Mouse (Mus musculus) heart, embryonic 10.5 days (tissue): ENCODE measurements around the gene Med11. TPM values are rescaled to one million over a fixed set of nuclear protein-coding genes. Genes with fewer than 3 reads are reported as not detected.
"Not testable (repeated sequence)": the region's sequence is repeated elsewhere in the genome, so short reads cannot be mapped to it uniquely, and the experiment has no call there.

ENCODE experiments used
- DNase-seq: peaks from one replicate; pipeline ENCODE4 v3.0.0-alpha.2; 2017; ENCODE audit warnings: low spot score
- H3K27ac ChIP-seq: fragments of 300-500 bp; sonication (generic); 2 replicates; pipeline ENCODE4 v1.5.1; 2016; ENCODE audit warnings: mild to moderate bottlenecking
- H3K27me3 ChIP-seq: fragments of 300-500 bp; sonication (generic); 2 replicates; pipeline ENCODE4 v1.6.1; 2016; ENCODE audit warnings: mild to moderate bottlenecking; ENCODE audit not compliant: poor library complexity, insufficient read depth, severe bottlenecking
- H3K36me3 ChIP-seq: fragments of 300-500 bp; sonication (generic); 2 replicates; pipeline ENCODE4 v1.6.1; 2016; ENCODE audit warnings: mild to moderate bottlenecking, moderate library complexity
- H3K4me1 ChIP-seq: fragments of 300-500 bp; sonication (generic); 2 replicates; pipeline ENCODE4 v1.6.1; 2016; ENCODE audit warnings: mild to moderate bottlenecking
- H3K4me3 ChIP-seq: fragments of 300-500 bp; sonication (generic); 2 replicates; pipeline ENCODE4 v1.5.1; 2016; ENCODE audit warnings: mild to moderate bottlenecking, moderate library complexity
- H3K9me3 ChIP-seq: fragments of 300-500 bp; sonication (generic); 2 replicates; pipeline ENCODE4 v1.6.1; 2016; ENCODE audit warnings: mild to moderate bottlenecking, moderate library complexity
- WGBS: fragments of 180-500 bp; shearing (Covaris S2); methylation state at CpG from one replicate; pipeline ENCODE4 v1.1.7; 2016; 5-methylcytosine and 5-hydroxymethylcytosine counted together
- polyA plus RNA-seq: library from polyadenylated mRNA; unstranded; fragments of >200 nt; fragmentation: Nextera tagmentation; extraction: Ambion mirVana; gene quantifications from 2 replicates; pipeline ENCODE4 v1.2.1, GENCODE M21; 2016

Gene Med11
- polyA plus RNA-seq = 31.0 and 37.5 TPM in 2 replicates

GRCm38 (mm10) chr11:70451797-70452498 lies at the start of gene Med11:
Med11 (plus strand) TSS chr11:70451919.
- no peaks in the 10 kb centered on the region for H3K9me3 ChIP-seq
- H3K27me3 ChIP-seq = no peaks in the 10 kb centered on the region
- peaks cover 12% of the 10 kb centered on the region for H3K4me1 ChIP-seq
- H3K36me3 ChIP-seq = peaks cover 11% of the 10 kb centered on the region; the same call in 1 of the 2 replicates
- peak within 1 kb of the TSS; percentile 98 for H3K27ac ChIP-seq
- peak within 1 kb of the TSS; percentile 85 for H3K4me3 ChIP-seq
- DNase-seq = peak; percentile 98
- WGBS = under 1% methylated on average over 46 of the region's 46 CpGs

GRCm38 (mm10) chr11:70403598-70403997 lies 48.1 kb upstream of the Med11 start:
- H3K36me3 ChIP-seq = peaks cover 68% of the 10 kb centered on the region
- 67% methylated on average over 2 of the region's 2 CpGs for WGBS

GRCm38 (mm10) chr11:70409594-70410296 lies 42.0 kb upstream of the Med11 start, which contains the start of gene Pelp1:
Pelp1 (minus strand) TSS chr11:70410031.
- peak within 1 kb of the TSS; percentile 98 for H3K27ac ChIP-seq
- no peaks in the 10 kb centered on the region for H3K27me3 ChIP-seq
- peak within 1 kb of the TSS; percentile 100 for H3K4me3 ChIP-seq
- WGBS = under 1% methylated on average over 59 of the region's 59 CpGs
- peak; percentile 98 for DNase-seq
- H3K9me3 ChIP-seq = no peaks in the 10 kb centered on the region
- H3K36me3 ChIP-seq = peaks cover 21% of the 10 kb centered on the region
- peaks cover 13% of the 10 kb centered on the region for H3K4me1 ChIP-seq

More at GRCm38 (mm10) chr11:70403598-70403997, 48.1 kb upstream of the Med11 start:
- Histone ChIP-seq H3K27ac (no peak overlapping the region), H3K4me3 (no peak overlapping the region), H3K27me3 (no peaks in the 10 kb centered on the region), H3K4me1 (peaks cover 6% of the 10 kb centered on the region), H3K9me3 (no peaks in the 10 kb centered on the region)
- DNase-seq = no peak

- H3K27ac ChIP-seq = peak overlapping the region; percentile 98
- 60% methylated on average over 6 of the region's 6 CpGs for WGBS
- no peaks in the 10 kb centered on the region for H3K27me3 ChIP-seq
- peaks cover 16% of the 10 kb centered on the region for H3K36me3 ChIP-seq
- H3K4me1 ChIP-seq = peaks cover 13% of the 10 kb centered on the region
- H3K9me3 ChIP-seq = no peaks in the 10 kb centered on the region
- DNase-seq = no peak
- H3K4me3 ChIP-seq = peak overlapping the region; percentile 100
Measured at GRCm38 (mm10) chr11:70410297-70410643, 41.4 kb upstream of the Med11 start.

GRCm38 (mm10) chr11:70412591-70412990 lies 39.1 kb upstream of the Med11 start:
- WGBS = 78% methylated on average over 5 of the region's 5 CpGs
- H3K36me3 ChIP-seq = 0 out of 2 replicates have a peak, but pooled peaks cover under 1% of the 10 kb centered on the region
- H3K4me1 ChIP-seq = peaks cover 13% of the 10 kb centered on the region
- H3K27me3 ChIP-seq = no peaks in the 10 kb centered on the region
- H3K4me3 ChIP-seq = no peak overlapping the region
- no peak overlapping the region for H3K27ac ChIP-seq
- H3K9me3 ChIP-seq = no peaks in the 10 kb centered on the region
- DNase-seq = no peak

- Histone ChIP-seq H3K36me3 (no peaks in the 10 kb centered on the region), H3K27me3 (no peaks in the 10 kb centered on the region), H3K27ac (no peak overlapping the region), H3K9me3 (no peaks in the 10 kb centered on the region), H3K4me3 (no peak overlapping the region), H3K4me1 (peaks cover 3% of the 10 kb centered on the region)
- WGBS = 3% methylated on average over 3 of the region's 3 CpGs
- no peak for DNase-seq
Measured at GRCm38 (mm10) chr11:70413961-70414360, 37.8 kb upstream of the Med11 start.

- Histone ChIP-seq H3K27me3 (no peaks in the 10 kb centered on the region), H3K27ac (no peak overlapping the region), H3K36me3 (no peaks in the 10 kb centered on the region), H3K9me3 (no peaks in the 10 kb centered on the region), H3K4me1 (no peaks in the 10 kb centered on the region), H3K4me3 (no peak overlapping the region)
- DNase-seq = no peak
- 63% methylated on average over 4 of the region's 4 CpGs for WGBS
Measured at GRCm38 (mm10) chr11:70418199-70418598, 33.5 kb upstream of the Med11 start.

- DNase-seq = no peak
- Histone ChIP-seq H3K27me3 (no peaks in the 10 kb centered on the region), H3K9me3 (no peaks in the 10 kb centered on the region), H3K4me3 (no peak overlapping the region), H3K27ac (no peak overlapping the region), H3K36me3 (no peaks in the 10 kb centered on the region), H3K4me1 (no peaks in the 10 kb centered on the region)
- 48% methylated on average over 5 of the region's 5 CpGs for WGBS
Measured at GRCm38 (mm10) chr11:70419486-70419885, 32.2 kb upstream of the Med11 start.

GRCm38 (mm10) chr11:70426598-70426997 lies 25.1 kb upstream of the Med11 start:
- H3K4me1 ChIP-seq, H3K9me3 ChIP-seq, H3K4me3 ChIP-seq, H3K27me3 ChIP-seq, H3K36me3 ChIP-seq, DNase-seq, H3K27ac ChIP-seq: not testable (repeated sequence)
- 68% methylated on average over 6 of the region's 6 CpGs for WGBS

- H3K27ac ChIP-seq = peak overlapping the region; percentile 91
- DNase-seq = no peak
- H3K27me3 ChIP-seq = peaks cover 10% of the 10 kb centered on the region; the same call in 1 of the 2 replicates
- no peaks in the 10 kb centered on the region for H3K9me3 ChIP-seq
- WGBS = 34% methylated on average over 5 of the region's 5 CpGs
- peaks cover 7% of the 10 kb centered on the region for H3K36me3 ChIP-seq
- H3K4me3 ChIP-seq = peak overlapping the region; percentile 80
- H3K4me1 ChIP-seq = peaks cover 20% of the 10 kb centered on the region
Measured at GRCm38 (mm10) chr11:70431574-70431973, 20.1 kb upstream of the Med11 start.

GRCm38 (mm10) chr11:70432048-70432894 lies 19.4 kb upstream of the Med11 start, which contains the start of gene Arrb2:
Arrb2 (plus strand) TSS chr11:70432635.
- DNase-seq = peak; percentile 98
- under 1% methylated on average over 74 of the region's 75 CpGs for WGBS
- peak within 1 kb of the TSS; percentile 80 for H3K4me3 ChIP-seq
- H3K27me3 ChIP-seq = peaks cover 10% of the 10 kb centered on the region; the same call in 1 of the 2 replicates
- no peaks in the 10 kb centered on the region for H3K9me3 ChIP-seq
- H3K36me3 ChIP-seq = peaks cover 14% of the 10 kb centered on the region
- H3K4me1 ChIP-seq = peaks cover 20% of the 10 kb centered on the region
- H3K27ac ChIP-seq = peak within 1 kb of the TSS; percentile 91

- peaks cover 10% of the 10 kb centered on the region; the same call in 1 of the 2 replicates for H3K27me3 ChIP-seq
- peaks cover 20% of the 10 kb centered on the region for H3K4me1 ChIP-seq
- DNase-seq = peak; percentile 81
- WGBS = 9% methylated on average over 15 of the region's 15 CpGs
- H3K36me3 ChIP-seq = peaks cover 20% of the 10 kb centered on the region
- peak overlapping the region; percentile 80 for H3K4me3 ChIP-seq
- H3K27ac ChIP-seq = peak overlapping the region; percentile 91
- H3K9me3 ChIP-seq = no peaks in the 10 kb centered on the region
Measured at GRCm38 (mm10) chr11:70432895-70433568, 18.7 kb upstream of the Med11 start.
